Mouse (Mus musculus): ENCODE measurements around the gene Gipc3. TPM values are rescaled to one million over a fixed set of nuclear protein-coding genes. Genes with fewer than 3 reads are reported as not detected.

Gene Gipc3
- polyA plus RNA-seq, 1 experiment, result not detected

DNA sequence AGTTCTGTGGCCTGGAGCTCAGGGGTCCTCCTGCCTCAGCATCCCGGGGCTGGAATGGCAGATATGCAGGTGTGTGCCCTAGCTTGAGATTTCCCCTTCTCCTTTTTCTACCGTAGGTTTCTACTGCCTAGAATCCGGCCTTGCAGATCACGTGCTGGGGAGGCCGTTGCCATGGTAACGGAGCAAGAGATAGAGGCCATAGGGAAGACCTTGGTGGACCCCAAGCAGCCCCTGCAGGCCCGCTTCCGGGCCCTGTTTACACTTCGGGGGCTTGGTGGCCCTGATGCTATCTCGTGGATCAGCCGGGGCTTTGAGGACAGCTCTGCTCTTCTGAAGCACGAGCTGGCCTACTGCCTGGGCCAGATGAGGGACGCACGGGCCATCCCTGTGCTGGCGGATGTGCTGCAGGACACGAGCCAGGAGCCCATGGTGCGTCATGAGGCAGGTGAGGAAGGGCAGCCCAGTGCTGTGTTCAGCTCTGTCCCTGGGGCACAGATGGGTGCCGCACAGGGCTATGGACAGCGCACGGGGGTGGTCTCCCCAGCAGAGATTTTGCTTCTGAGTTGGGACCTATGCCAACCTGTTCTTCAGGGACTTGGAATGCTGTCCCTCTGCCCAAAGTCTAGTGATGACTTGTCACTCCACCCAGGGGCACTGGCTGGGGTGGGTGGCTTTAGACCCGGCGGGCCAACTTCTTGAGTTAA is 42.7 kb upstream of the Gipc3 start:
- no peak for TF ChIP-seq CTCF (IDR thresholded peaks at IDR 0.05; ENCODE audit: insufficient read depth, low read depth, low read length)
- TF ChIP-seq POLR2A (IDR thresholded peaks at IDR 0.05; ENCODE audit: insufficient read depth, low read depth, low read length), result no peak
- Histone ChIP-seq H3K4me3 (ENCODE audit: insufficient read depth, low read depth, low read length) (peak overlapping the region; percentile 63; the same call in 1 of the 2 replicates), H3K4me1 (ENCODE audit: control insufficient read depth, insufficient read depth, low read length) (peaks cover 16% of the 10 kb centered on the region), H3K27ac (ENCODE audit: insufficient read depth, low read depth, low read length) (no peak overlapping the region)
- WGBS, result 76% methylated on average over 22 of the region's 22 CpGs

DNA sequence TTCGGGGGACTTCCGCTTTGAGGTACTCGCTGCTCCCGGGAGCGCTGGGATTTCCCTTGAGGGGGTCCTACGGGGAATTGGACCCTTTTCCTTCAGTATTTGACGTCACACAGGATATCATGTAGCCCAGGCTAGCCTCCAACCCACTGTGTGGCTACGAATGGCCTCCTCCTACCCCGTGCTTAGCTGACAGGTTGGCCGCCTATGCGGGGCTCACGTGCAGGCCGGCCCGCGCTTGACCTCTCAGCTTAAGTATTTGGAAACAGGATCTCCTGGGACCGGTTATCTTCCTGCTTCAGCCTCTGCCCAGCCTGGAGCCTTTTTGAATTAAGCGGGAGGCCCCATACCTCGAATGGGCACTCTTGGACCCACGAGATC is 41.5 kb upstream of the Gipc3 start:
- TF ChIP-seq POLR2A (IDR thresholded peaks at IDR 0.05; ENCODE audit: insufficient read depth, low read depth, low read length) (no peak), CTCF (IDR thresholded peaks at IDR 0.05; ENCODE audit: insufficient read depth, low read depth, low read length) (no peak)
- no peak overlapping the region for H3K27ac ChIP-seq (ENCODE audit: insufficient read depth, low read depth, low read length)
- peaks cover 16% of the 10 kb centered on the region for H3K4me1 ChIP-seq (ENCODE audit: control insufficient read depth, insufficient read depth, low read length)
- WGBS, result under 1% methylated on average over 19 of the region's 19 CpGs
- H3K4me3 ChIP-seq (ENCODE audit: insufficient read depth, low read depth, low read length), result peak overlapping the region; percentile 63

DNA sequence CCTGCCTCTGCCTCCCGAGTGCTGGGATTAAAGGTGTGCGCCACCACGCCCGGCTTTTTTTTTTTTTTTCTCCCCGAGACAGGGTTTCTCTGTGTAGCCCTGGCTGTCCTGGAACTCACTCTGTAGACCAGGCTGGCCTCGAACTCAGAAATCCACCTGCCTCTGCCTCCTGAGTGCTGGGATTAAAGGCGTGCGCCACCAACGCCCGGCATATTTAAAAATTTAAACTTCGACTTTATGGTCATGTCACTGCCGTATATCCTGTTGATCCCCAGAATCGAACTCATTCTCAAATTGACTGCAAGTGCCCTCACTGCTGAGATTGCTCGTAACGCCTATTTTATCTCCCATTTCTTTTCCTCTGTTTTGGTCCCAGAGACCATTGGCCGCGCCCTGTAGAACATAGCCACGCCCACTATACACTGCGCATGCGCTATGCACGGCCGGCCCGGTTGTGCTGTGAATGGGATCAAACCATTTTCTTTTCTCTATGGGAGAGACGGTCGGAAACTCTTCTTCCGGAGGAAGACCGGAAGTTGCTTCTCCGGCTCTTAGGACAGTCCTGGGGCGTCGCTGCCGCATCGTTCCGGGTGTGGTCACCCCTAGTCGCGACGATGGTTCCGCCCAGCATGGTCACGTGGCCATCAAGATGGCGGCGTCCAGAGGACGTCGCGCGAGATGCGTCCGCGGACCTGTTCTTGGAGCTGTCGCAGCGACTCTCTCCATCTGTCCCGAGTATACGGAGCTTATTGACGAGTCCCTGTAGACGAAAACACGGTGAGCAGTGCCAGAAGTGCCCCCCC is 40.9 kb upstream of the Gipc3 start, which contains the start of the genes Dohh and Gm48551:
TSS of gene Dohh (plus strand) at position 627 of the 803 bp plus-strand sequence.
TSS of gene Gm48551 (plus strand) at position 665 of the 803 bp plus-strand sequence.
- WGBS, result 4% methylated on average over 52 of the region's 54 CpGs

DNA sequence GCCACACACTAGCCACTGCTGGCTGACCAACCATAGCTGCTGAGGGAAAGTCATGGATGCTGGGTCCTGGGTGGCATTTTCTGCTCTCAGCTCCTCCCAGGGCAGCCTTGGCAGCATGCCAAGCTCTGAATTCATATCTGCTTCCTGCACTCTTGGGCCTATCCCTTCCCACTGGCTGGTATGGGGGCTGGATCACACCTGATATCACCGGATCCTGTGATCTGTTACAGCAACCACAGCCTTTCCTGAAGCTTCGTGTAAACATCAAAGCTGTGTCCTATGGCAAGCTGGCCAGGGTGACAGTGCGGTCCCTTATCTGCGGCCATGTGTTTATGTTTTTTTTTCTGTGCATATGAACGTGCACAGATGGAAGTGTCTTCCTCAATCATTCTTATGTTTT is 39.0 kb upstream of the Gipc3 start:
- WGBS, result 90% methylated on average over 5 of the region's 5 CpGs
- H3K4me1 ChIP-seq (ENCODE audit: control insufficient read depth, insufficient read depth, low read length), result peaks cover 23% of the 10 kb centered on the region
- TF ChIP-seq CTCF (IDR thresholded peaks at IDR 0.05; ENCODE audit: insufficient read depth, low read depth, low read length) (no peak), POLR2A (IDR thresholded peaks at IDR 0.05; ENCODE audit: insufficient read depth, low read depth, low read length) (no peak)
- H3K27ac ChIP-seq (ENCODE audit: insufficient read depth, low read depth, low read length), result no peak overlapping the region
- H3K4me3 ChIP-seq (ENCODE audit: insufficient read depth, low read depth, low read length), result no peak overlapping the region

More for the DNA sequence above, 40.9 kb upstream of the Gipc3 start, which contains the start of the genes Dohh and Gm48551:
- peak; percentile 57; the same call in 1 of the 2 replicates for TF ChIP-seq POLR2A (IDR thresholded peaks at IDR 0.05; ENCODE audit: insufficient read depth, low read depth, low read length)
- no peak for TF ChIP-seq CTCF (IDR thresholded peaks at IDR 0.05; ENCODE audit: insufficient read depth, low read depth, low read length)
- no peak within 1 kb of the TSS for H3K27ac ChIP-seq (ENCODE audit: insufficient read depth, low read depth, low read length)
- peak within 1 kb of the TSS; percentile 63 for H3K4me3 ChIP-seq (ENCODE audit: insufficient read depth, low read depth, low read length)
- H3K4me1 ChIP-seq (ENCODE audit: control insufficient read depth, insufficient read depth, low read length), result peaks cover 16% of the 10 kb centered on the region

DNA sequence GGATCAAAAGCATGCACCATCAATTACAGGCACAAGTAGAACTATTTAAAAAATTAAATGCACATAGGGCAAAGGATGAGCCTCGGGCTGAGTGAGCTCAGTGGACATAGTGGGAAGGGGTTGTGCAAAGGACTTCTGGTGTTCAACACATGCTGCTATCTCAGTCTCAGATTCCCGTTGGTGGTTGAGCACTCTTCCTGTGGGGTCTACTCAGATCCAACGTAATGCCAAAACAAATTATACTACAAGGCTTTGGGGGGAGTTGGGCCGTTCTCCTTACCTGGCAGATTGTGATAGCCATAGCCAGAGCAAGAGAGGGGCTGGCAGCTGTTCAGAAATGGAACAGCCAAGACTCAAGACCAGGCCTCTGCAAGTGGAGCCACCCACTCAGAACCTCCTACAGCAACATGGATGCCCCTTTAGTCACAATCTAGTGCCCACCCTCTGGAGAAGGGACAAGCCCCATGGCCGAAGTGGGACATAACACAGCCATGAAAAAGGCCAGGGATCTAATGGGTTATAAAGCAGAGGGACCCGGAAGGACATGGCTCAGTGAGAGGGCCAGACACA is 36.8 kb upstream of the Gipc3 start:
- no peak overlapping the region for H3K27ac ChIP-seq (ENCODE audit: insufficient read depth, low read depth, low read length)
- H3K4me3 ChIP-seq (ENCODE audit: insufficient read depth, low read depth, low read length), result no peak overlapping the region
- TF ChIP-seq POLR2A (IDR thresholded peaks at IDR 0.05; ENCODE audit: insufficient read depth, low read depth, low read length) (no peak), CTCF (IDR thresholded peaks at IDR 0.05; ENCODE audit: insufficient read depth, low read depth, low read length) (no peak)
- H3K4me1 ChIP-seq (ENCODE audit: control insufficient read depth, insufficient read depth, low read length), result peaks cover 20% of the 10 kb centered on the region
- 89% methylated on average over 6 of the region's 6 CpGs for WGBS

DNA sequence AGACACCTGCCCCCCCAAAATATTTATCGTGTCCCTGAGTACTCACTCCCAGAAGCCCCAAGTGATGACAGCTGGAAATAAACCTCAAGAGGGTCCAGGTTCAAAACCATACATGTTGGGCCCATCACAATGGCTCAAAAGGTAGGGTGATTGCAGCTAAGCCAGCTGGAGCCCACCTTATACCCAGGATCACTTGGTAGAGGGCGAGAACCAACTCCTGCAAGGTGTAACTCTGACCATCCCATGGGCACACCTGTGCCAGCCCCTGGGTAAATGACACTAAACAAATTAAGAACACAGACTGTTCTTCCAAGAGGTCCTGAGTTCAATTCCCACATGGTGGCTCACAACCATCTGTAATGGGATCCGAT is 36.1 kb upstream of the Gipc3 start:
- Histone ChIP-seq H3K4me3 (ENCODE audit: insufficient read depth, low read depth, low read length) (peak overlapping the region; percentile 91; the same call in 1 of the 2 replicates), H3K27ac (ENCODE audit: insufficient read depth, low read depth, low read length) (no peak overlapping the region)
- 55% methylated on average over 3 of the region's 3 CpGs for WGBS

DNA sequence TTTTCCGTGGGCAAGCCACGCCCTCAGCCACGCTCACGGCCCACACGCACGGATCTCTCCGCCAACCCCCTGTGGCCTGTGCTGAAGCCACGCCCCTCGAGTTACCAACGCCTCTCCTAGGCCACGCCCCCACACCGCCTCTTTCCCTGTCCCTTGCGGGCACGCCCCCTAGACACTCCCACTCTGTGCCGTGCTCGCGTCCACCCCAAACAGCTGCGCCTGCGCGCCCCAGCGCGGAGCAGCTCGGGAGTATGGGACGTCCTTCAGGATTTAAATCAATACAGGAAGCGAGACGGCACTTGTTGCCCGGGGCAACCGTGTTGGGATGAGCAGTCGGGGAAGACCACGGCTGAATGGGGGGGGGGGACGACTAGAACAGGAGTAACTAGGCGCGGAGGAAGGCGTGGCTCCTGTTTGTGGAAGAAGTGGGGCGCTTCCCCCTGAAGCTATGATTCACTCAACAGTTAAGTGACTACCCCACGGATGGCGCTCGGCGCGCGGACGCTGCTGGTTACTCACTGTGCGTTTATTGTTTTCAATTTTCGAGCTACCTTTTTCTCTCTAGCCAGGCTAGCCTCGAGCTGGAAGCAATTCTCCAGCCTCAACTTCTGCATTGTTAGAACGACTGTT is 35.6 kb upstream of the Gipc3 start:
- TF ChIP-seq POLR2A (IDR thresholded peaks at IDR 0.05; ENCODE audit: insufficient read depth, low read depth, low read length) (no peak), CTCF (IDR thresholded peaks at IDR 0.05; ENCODE audit: insufficient read depth, low read depth, low read length) (no peak)
- Histone ChIP-seq H3K27ac (ENCODE audit: insufficient read depth, low read depth, low read length) (no peak overlapping the region), H3K4me1 (ENCODE audit: control insufficient read depth, insufficient read depth, low read length) (peaks cover 20% of the 10 kb centered on the region), H3K4me3 (ENCODE audit: insufficient read depth, low read depth, low read length) (peak overlapping the region; percentile 91)
- under 1% methylated on average over 46 of the region's 46 CpGs for WGBS

More for the DNA sequence above, 36.1 kb upstream of the Gipc3 start:
- H3K4me1 ChIP-seq (ENCODE audit: control insufficient read depth, insufficient read depth, low read length), result peaks cover 20% of the 10 kb centered on the region
- TF ChIP-seq CTCF (IDR thresholded peaks at IDR 0.05; ENCODE audit: insufficient read depth, low read depth, low read length) (no peak), POLR2A (IDR thresholded peaks at IDR 0.05; ENCODE audit: insufficient read depth, low read depth, low read length) (no peak)

DNA sequence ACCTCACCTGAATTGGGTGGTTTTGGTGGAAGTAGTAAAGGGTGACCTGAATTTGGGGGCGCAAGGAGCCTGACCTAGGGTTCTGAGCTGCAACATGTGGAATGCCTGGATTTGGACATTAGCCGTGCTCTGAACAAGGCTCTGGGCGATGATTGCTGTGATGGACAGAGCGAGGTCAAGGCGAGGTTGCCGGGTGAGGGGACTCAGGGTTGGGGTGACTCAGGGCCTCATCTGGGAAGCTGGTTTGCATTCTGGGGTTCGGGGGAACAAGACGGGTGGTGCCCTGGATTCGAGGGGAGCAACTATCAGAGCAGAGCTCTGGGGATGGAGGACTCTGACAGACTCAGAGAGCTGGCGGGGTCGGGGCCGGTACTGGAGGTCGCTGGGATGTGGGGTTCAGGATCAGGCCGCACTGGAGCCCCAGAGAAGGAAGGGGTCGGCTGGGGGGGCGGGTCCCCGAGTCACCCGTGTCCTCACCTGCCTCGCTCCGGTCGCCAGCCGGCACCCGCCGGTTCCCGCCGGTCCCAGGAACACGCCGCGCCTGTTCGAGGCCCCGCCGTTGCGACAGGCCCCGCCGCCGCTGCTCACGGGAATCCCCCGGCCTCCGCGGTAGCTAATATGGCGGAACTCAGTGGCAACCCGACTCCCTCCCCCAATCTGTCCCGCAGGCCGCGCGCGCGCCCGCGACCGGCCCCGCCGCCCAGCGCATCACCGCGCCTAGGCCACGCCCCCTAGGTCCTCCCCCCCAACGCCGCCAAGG is 34.9 kb upstream of the Gipc3 start, which contains the start of gene Fzr1:
TSS of gene Fzr1 (minus strand) at position 724 of the 760 bp plus-strand sequence.
- H3K4me1 ChIP-seq (ENCODE audit: control insufficient read depth, insufficient read depth, low read length), result peaks cover 20% of the 10 kb centered on the region
- H3K27ac ChIP-seq (ENCODE audit: insufficient read depth, low read depth, low read length), result 0 out of 2 replicates have a peak within 1 kb of the TSS, but pooled peaks have one; percentile 37
- peak within 1 kb of the TSS; percentile 91 for H3K4me3 ChIP-seq (ENCODE audit: insufficient read depth, low read depth, low read length)
- TF ChIP-seq POLR2A (IDR thresholded peaks at IDR 0.05; ENCODE audit: insufficient read depth, low read depth, low read length) (peak; percentile 64), CTCF (IDR thresholded peaks at IDR 0.05; ENCODE audit: insufficient read depth, low read depth, low read length) (no peak)
- WGBS, result 1% methylated on average over 57 of the region's 59 CpGs

Measured in olfactory bulb, adult 2 months (tissue).